Mouse (Mus musculus) hindbrain, embryonic 13.5 days (tissue): ENCODE measurements around the gene Mettl8. TPM values are rescaled to one million over a fixed set of nuclear protein-coding genes. Genes with fewer than 3 reads are reported as not detected.

Source experiments
- ATAC-seq: fragments of 200-750 bp; cut with Nextera tagmentation; 2 replicates; pipeline ENCODE4 v1.8.0; 2017; ENCODE audit warnings: moderate TSS enrichment; ENCODE audit not compliant: low FRiP score
- H3K27ac ChIP-seq: fragments of 300-500 bp; sonication (generic); 2 replicates; pipeline ENCODE4 v1.5.1; 2015; ENCODE audit warnings: inconsistent platforms, mild to moderate bottlenecking, moderate library complexity
- H3K27me3 ChIP-seq: fragments of 300-500 bp; sonication (generic); 2 replicates; pipeline ENCODE4 v1.6.1; 2015; ENCODE audit warnings: mild to moderate bottlenecking, inconsistent platforms
- H3K36me3 ChIP-seq: fragments of 300-500 bp; sonication (generic); 2 replicates; pipeline ENCODE4 v1.6.1; 2015; ENCODE audit warnings: mild to moderate bottlenecking, inconsistent platforms
- H3K4me1 ChIP-seq: fragments of 300-500 bp; sonication (generic); replicated peaks from 2 replicates; pipeline ENCODE4 v1.6.1; 2015; ENCODE audit warnings: inconsistent platforms
- H3K4me2 ChIP-seq: fragments of 300-500 bp; sonication (generic); 2 replicates; pipeline ENCODE4 v1.6.1; 2015; ENCODE audit warnings: inconsistent platforms, mild to moderate bottlenecking, moderate library complexity
- H3K4me3 ChIP-seq: fragments of 300-500 bp; sonication (generic); 2 replicates; pipeline ENCODE4 v1.5.1; 2015; ENCODE audit warnings: mild to moderate bottlenecking, inconsistent platforms
- H3K9ac ChIP-seq: fragments of 300-500 bp; sonication (generic); 2 replicates; pipeline ENCODE4 v1.6.1; 2015; ENCODE audit warnings: mild to moderate bottlenecking, inconsistent platforms
- H3K9me3 ChIP-seq: fragments of 300-500 bp; sonication (generic); 2 replicates; pipeline ENCODE4 v1.6.1; 2016; ENCODE audit warnings: inconsistent platforms
- WGBS: fragments of 180-500 bp; shearing (Covaris S2); methylation state at CpG from one replicate; pipeline ENCODE4 v1.1.7; 2015; 5-methylcytosine and 5-hydroxymethylcytosine counted together
- polyA plus RNA-seq: library from polyadenylated mRNA; unstranded; fragments of >200 nt; fragmentation: Nextera tagmentation; extraction: Ambion mirVana; gene quantifications from 2 replicates; pipeline ENCODE4 v1.2.1, GENCODE M21; 2015

Gene Mettl8
- polyA plus RNA-seq, 1 experiment from 2014 or later: 16.4 TPM

- H3K9me3 ChIP-seq: no peaks in the 10 kb centered on the region
- 84% methylated on average over 8 of the region's 8 CpGs for WGBS
- no peaks in the 10 kb centered on the region for H3K36me3 ChIP-seq
- no peak overlapping the region for H3K9ac ChIP-seq
- H3K27ac ChIP-seq: no peak overlapping the region
- H3K4me2 ChIP-seq: no peak overlapping the region
- no peak for ATAC-seq
- H3K27me3 ChIP-seq: no peaks in the 10 kb centered on the region
- no peak overlapping the region for H3K4me3 ChIP-seq
- no peaks in the 10 kb centered on the region; the same call in 1 of the 2 replicates for H3K4me1 ChIP-seq
These were observed 120.6 kb downstream of the Mettl8 start for GRCm38 (mm10) chr2:70934772-70935171.

- no peak for ATAC-seq
- no peaks in the 10 kb centered on the region for H3K9me3 ChIP-seq
- no peak overlapping the region for H3K4me3 ChIP-seq
- no peaks in the 10 kb centered on the region for H3K27me3 ChIP-seq
- no peaks in the 10 kb centered on the region for H3K36me3 ChIP-seq
- 91% methylated on average over 1 of the region's 1 CpGs for WGBS
- H3K4me1 ChIP-seq: no peaks in the 10 kb centered on the region; the same call in 1 of the 2 replicates
- H3K27ac ChIP-seq: no peak overlapping the region
- no peak overlapping the region for H3K9ac ChIP-seq
- no peak overlapping the region for H3K4me2 ChIP-seq
These were observed 121.9 kb downstream of the Mettl8 start for GRCm38 (mm10) chr2:70933516-70933915.

- Histone ChIP-seq H3K4me3 (no peak overlapping the region), H3K36me3 (no peaks in the 10 kb centered on the region), H3K9me3 (no peaks in the 10 kb centered on the region), H3K4me1 (no peaks in the 10 kb centered on the region; the same call in 1 of the 2 replicates), H3K4me2 (no peak overlapping the region), H3K9ac (no peak overlapping the region), H3K27ac (no peak overlapping the region), H3K27me3 (no peaks in the 10 kb centered on the region)
- ATAC-seq: no peak
- WGBS: 89% methylated on average over 4 of the region's 4 CpGs
These were observed 122.4 kb downstream of the Mettl8 start for GRCm38 (mm10) chr2:70932965-70933364.

- Histone ChIP-seq H3K4me1 (no peaks in the 10 kb centered on the region), H3K9ac (no peak overlapping the region), H3K4me3 (no peak overlapping the region), H3K27me3 (no peaks in the 10 kb centered on the region), H3K4me2 (no peak overlapping the region), H3K9me3 (no peaks in the 10 kb centered on the region), H3K27ac (no peak overlapping the region), H3K36me3 (no peaks in the 10 kb centered on the region)
- WGBS: 87% methylated on average over 11 of the region's 11 CpGs
- no peak for ATAC-seq
These were observed 124.6 kb downstream of the Mettl8 start for GRCm38 (mm10) chr2:70930631-70931288.

- H3K4me3 ChIP-seq: no peak overlapping the region
- H3K27ac ChIP-seq: no peak overlapping the region
- no peaks in the 10 kb centered on the region for H3K9me3 ChIP-seq
- H3K36me3 ChIP-seq: no peaks in the 10 kb centered on the region
- H3K4me1 ChIP-seq: no peaks in the 10 kb centered on the region
- H3K27me3 ChIP-seq: no peaks in the 10 kb centered on the region
- 83% methylated on average over 11 of the region's 11 CpGs for WGBS
- ATAC-seq: no peak
- H3K9ac ChIP-seq: no peak overlapping the region
- no peak overlapping the region for H3K4me2 ChIP-seq
These were observed 125.7 kb downstream of the Mettl8 start for GRCm38 (mm10) chr2:70929714-70930113.

GRCm38 (mm10) chr2:70924049-70924448, 131.3 kb downstream of the Mettl8 start:
- Histone ChIP-seq H3K9ac (no peak overlapping the region), H3K4me1 (peaks cover 7% of the 10 kb centered on the region), H3K4me2 (no peak overlapping the region), H3K4me3 (no peak overlapping the region), H3K36me3 (no peaks in the 10 kb centered on the region), H3K27ac (no peak overlapping the region), H3K9me3 (no peaks in the 10 kb centered on the region), H3K27me3 (no peaks in the 10 kb centered on the region)
- no peak for ATAC-seq
- WGBS: 94% methylated on average over 1 of the region's 1 CpGs

GRCm38 (mm10) chr2:70922814-70923213, 132.6 kb downstream of the Mettl8 start:
- Histone ChIP-seq H3K36me3 (no peaks in the 10 kb centered on the region), H3K27me3 (no peaks in the 10 kb centered on the region), H3K4me1 (peaks cover 7% of the 10 kb centered on the region), H3K27ac (no peak overlapping the region), H3K4me2 (no peak overlapping the region), H3K9me3 (no peaks in the 10 kb centered on the region), H3K9ac (no peak overlapping the region), H3K4me3 (no peak overlapping the region)
- ATAC-seq: no peak
- 76% methylated on average over 6 of the region's 6 CpGs for WGBS

GRCm38 (mm10) chr2:70920937-70921596, 134.3 kb downstream of the Mettl8 start:
- Histone ChIP-seq H3K4me1 (peaks cover 7% of the 10 kb centered on the region), H3K27ac (no peak overlapping the region), H3K9me3 (no peaks in the 10 kb centered on the region), H3K4me3 (no peak overlapping the region), H3K36me3 (no peaks in the 10 kb centered on the region), H3K4me2 (no peak overlapping the region), H3K9ac (no peak overlapping the region), H3K27me3 (no peaks in the 10 kb centered on the region)
- no peak for ATAC-seq
- WGBS: 57% methylated on average over 8 of the region's 8 CpGs

- H3K27ac ChIP-seq: no peak overlapping the region
- H3K4me2 ChIP-seq: no peak overlapping the region
- no peaks in the 10 kb centered on the region for H3K36me3 ChIP-seq
- no peak overlapping the region for H3K9ac ChIP-seq
- no peak overlapping the region for H3K4me3 ChIP-seq
- no peaks in the 10 kb centered on the region for H3K9me3 ChIP-seq
- WGBS: 71% methylated on average over 2 of the region's 2 CpGs
- H3K27me3 ChIP-seq: no peaks in the 10 kb centered on the region
- peaks cover 7% of the 10 kb centered on the region for H3K4me1 ChIP-seq
- ATAC-seq: no peak
These were observed 135.4 kb downstream of the Mettl8 start for GRCm38 (mm10) chr2:70919913-70920522.

GRCm38 (mm10) chr2:70918516-70918915, 136.9 kb downstream of the Mettl8 start:
- 75% methylated on average over 2 of the region's 2 CpGs for WGBS

More at GRCm38 (mm10) chr2:70918516-70918915, 136.9 kb downstream of the Mettl8 start:
- Histone ChIP-seq H3K9me3 (no peaks in the 10 kb centered on the region), H3K36me3 (no peaks in the 10 kb centered on the region), H3K4me2 (no peak overlapping the region), H3K4me3 (no peak overlapping the region), H3K27ac (no peak overlapping the region), H3K9ac (no peak overlapping the region), H3K27me3 (no peaks in the 10 kb centered on the region), H3K4me1 (peaks cover 7% of the 10 kb centered on the region)
- ATAC-seq: no peak
